Mouse (Mus musculus) frontal cortex, postnatal 36 days (tissue): Measurements from ENCODE around the gene Sync.

Experiments used
- DNase-seq, 2 experiments: peaks; one replicate each; pipeline ENCODE4 v3.0.0; 2022; ENCODE audit warnings: low spot score in 2 of 2

The Sync gene

DNA sequence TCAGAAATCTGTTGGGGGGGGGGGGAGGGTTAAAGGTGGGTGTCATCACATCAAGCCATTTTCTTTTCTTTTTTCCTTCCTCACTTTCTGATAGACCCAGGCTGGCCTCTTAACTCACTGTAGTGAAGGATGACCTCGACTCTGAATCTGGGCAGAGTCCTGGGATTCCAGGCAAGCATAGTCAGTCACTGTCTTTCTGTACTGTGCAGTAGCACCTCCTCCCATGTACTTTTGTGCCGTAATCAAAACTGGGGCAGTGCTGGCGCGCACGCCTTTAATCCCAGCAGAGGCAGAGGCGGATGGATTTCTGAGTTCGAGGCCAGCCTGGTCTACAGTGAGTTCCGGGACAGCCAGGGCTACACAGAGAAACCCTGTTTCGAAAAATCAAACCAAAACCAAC lies 16.4 kb downstream of the Sync start:
- no peak for DNase-seq

DNA sequence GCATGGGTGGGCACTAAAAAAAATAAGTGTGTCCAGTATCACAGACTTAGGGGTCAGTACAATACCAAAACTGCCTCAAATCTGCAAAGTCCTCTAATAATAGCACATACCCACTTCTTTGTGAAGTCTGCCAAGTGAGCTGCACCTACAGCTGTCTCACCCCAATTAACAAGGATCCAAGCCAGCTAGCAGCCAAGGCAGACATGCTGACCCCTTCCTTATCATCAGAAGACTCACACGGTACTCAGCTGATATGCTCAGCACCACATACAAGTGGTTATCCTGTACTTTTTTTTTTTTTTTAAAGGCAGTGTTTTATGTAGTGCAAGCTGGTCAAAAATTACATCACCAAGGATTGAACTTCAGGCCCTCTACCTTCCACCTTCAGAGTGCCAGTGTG lies 16.9 kb downstream of the Sync start:
- DNase-seq: no peak

DNA sequence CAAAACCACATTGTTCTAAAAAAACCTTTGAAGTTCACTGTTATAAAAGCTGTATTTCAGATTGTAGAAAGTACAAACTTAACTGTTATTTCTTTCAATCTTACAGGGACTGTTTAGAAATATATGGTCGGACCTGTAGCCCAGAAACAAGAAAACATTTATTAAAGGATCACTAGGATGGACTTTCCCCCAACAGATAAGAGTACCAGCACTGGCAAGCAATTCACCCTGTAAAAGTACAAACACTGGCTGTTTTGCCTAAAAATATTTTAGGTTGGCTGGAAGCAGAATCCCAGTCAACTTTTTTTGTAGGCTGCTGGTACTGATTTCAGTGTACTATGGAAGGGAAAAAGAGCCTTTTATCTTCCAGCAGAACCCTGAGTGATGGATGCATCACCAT lies 20.5 kb downstream of the Sync start:
- no peak for DNase-seq

GRCm38 (mm10) chr4:129313886-129314285 lies 26.5 kb downstream of the Sync start:
- DNase-seq: no peak

GRCm38 (mm10) chr4:129320876-129321275 lies 33.5 kb downstream of the Sync start:
- no peak for DNase-seq

GRCm38 (mm10) chr4:129322042-129322441 lies 34.6 kb downstream of the Sync start:
- peak in 1 of 2 experiments; percentile 39 for DNase-seq

- no peak for DNase-seq
Measured at GRCm38 (mm10) chr4:129323491-129323890, 36.1 kb downstream of the Sync start.

DNA sequence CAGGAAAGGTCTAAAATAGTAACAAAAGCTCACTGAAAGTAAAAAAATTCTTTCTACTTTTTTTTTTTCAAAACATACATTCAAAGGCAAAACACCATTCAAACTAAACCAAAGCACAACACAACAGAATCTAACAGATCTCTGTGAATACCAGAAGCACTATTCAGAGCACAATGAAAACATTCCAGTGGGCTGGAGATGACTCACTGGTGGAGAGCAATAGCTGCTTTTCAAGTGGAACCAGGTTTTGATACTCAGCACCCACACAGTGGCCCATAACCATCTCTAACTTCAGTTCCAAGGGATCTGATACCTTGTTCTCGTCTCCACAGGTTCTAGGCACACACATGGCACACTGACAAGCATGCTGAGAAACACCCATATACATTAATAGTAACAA lies 37.3 kb downstream of the Sync start:
- peak; percentile 10 to 18 for DNase-seq

GRCm38 (mm10) chr4:129326191-129326590 lies 38.8 kb downstream of the Sync start:
- DNase-seq: no peak

DNA sequence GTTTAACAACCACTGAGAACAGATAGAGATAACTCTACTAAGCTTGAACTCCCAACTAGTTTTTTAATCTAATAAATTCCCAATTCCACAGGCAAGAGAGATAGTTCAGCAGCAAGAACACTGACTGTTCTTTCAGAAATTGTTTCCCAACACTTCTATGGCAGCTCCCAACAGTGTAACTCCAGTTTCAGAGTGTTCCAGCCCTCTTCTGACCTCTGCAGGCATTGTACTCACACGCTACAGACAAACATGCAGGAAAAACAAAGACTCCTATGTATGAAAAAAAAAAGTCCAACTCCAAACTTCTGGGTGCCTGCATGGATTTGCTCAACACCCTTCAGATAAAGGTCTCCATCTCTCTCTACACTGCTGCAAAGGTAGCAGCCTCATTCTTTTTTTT lies 45.4 kb downstream of the Sync start:
- DNase-seq: no peak

DNA sequence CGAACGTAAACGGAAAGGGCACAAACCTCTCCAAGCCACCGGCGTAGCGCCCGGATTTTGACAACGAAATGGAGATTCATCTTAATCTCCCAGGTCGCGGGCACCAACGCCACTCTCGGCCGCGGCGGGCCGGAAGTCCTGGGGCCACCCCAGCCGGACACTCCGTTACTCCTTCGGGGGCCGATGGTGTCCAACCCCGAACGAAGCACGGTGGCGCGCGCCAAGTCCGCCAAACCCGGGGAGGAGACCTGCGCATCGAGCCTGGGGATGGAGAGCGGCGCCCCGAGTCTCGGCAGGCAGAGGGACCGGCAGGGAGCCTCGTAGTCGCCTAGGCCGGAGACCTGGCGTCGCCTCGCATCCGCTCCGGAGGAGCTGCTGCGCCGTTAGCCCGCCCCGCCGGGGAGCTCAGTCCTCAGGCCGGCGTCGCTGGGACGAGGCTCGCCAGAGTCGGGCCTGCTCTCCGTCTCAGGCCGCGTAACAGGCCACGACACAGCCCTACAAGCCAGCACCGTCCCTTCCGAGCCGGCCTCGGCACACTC lies 47.3 kb downstream of the Sync start:
- DNase-seq: no peak

- DNase-seq: peak; percentile 95 to 97
Measured at GRCm38 (mm10) chr4:129335216-129336074, 48.0 kb downstream of the Sync start, which contains the start of the genes Rbbp4 and Zbtb8os. Rbbp4 (minus strand) TSS chr4:129335370. Zbtb8os (plus strand) TSS chr4:129335695.

GRCm38 (mm10) chr4:129336291-129336690 lies 48.9 kb downstream of the Sync start:
- no peak for DNase-seq

- DNase-seq: no peak
Measured at GRCm38 (mm10) chr4:129339743-129340142, 52.3 kb downstream of the Sync start.

DNA sequence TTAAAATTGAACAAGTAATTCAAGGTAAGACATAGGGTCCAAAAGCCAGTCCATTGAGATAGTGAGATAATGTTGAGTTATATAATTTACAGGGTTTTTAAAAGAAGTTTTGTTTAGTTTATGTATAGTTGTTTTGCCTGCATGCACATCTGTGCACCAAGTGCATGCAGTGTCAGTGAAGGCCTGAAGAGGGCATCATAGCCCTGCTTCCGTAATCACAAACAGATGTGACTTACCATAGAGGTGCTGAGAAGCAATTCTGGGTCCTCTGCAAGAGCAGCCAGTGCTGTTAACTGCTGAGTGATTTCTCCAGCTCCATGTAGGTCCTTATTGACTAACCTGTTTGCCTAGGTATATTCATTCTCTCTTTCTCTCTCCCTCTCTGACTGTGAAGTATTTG lies 54.5 kb downstream of the Sync start:
- DNase-seq: no peak

- DNase-seq: no peak
Measured at GRCm38 (mm10) chr4:129342705-129343104, 55.3 kb downstream of the Sync start.

- peak; percentile 39 to 58 for DNase-seq
Measured at GRCm38 (mm10) chr4:129346481-129347154, 59.2 kb downstream of the Sync start.

DNA sequence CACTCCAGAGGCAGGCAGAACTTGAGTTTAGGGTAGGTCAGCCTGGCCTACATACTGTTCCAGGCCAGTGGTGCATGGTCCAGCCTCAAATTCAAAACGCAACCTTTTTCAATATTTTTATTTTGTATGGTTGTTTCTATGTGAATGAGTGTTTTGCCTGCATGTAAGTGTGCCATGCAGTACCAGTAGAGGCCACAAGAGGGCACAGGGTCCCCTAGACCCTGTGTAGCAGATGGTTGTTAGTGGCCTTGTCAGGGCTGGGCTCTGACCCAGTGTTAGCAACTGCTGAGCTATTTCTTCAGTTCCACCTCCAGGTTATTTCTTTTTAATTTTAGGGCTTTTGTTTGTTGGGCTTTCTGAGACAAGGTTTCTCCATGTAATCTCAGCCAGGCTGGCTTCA lies 63.2 kb downstream of the Sync start:
- DNase-seq: peak; percentile 43 to 66

DNA sequence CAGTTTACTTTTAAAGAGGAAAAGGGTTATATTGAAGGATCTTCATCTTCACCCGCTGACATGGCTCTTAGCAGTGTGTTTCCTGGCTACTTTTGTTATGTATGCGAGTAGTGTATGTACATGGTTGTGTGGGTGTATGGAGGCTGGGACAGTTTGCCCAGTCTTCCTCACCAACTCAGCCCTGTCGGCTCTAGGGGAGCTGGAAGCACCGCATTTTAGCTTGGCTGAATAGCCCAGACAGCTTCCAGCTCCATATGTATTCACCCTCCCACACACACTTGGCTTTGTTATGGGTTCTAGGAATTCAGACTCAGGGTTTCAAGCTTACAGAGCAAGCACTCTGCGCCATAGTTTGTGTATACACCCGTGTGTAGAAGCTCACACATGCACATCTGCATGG lies 63.7 kb downstream of the Sync start:
- DNase-seq: peak; percentile 67 to 83

DNA sequence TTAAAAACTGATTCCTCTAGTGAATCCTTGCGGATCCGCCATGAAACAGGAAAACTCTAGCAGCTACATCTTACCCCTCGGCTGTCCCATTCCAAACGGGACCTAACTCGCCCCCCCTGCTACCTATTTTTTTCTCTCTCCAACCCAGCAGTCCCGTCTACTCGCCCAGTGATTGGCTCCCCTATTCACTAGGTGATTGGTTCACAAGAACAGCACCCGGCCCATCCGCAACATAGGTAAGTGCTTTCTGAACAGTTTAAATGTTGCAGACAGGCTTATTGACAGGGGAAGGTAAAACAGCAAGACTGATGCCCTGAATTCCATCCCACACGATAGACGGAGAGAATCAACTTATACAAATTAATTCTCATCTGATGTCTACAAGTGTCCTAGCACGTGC lies 65.8 kb downstream of the Sync start:
- DNase-seq: no peak

DNA sequence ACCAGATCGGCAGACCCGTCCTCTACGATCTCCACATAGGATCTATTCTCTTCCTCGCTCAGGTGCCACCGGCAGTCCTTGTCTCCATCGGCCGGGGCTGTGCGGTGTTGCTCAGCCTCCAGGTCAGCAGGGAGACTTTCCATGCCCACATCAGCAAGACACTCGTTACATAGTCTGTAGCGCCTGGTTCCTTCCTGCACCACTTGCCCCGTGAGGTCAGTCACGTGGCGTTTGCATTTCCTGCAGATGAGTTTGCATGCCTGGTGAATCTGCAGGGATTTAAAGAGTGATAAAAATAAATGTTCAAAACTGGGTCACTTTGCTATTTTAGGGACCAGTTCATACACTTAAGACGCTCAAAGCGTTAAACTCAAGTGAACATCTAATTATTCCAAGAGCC lies 66.8 kb downstream of the Sync start:
- DNase-seq: no peak

DNA sequence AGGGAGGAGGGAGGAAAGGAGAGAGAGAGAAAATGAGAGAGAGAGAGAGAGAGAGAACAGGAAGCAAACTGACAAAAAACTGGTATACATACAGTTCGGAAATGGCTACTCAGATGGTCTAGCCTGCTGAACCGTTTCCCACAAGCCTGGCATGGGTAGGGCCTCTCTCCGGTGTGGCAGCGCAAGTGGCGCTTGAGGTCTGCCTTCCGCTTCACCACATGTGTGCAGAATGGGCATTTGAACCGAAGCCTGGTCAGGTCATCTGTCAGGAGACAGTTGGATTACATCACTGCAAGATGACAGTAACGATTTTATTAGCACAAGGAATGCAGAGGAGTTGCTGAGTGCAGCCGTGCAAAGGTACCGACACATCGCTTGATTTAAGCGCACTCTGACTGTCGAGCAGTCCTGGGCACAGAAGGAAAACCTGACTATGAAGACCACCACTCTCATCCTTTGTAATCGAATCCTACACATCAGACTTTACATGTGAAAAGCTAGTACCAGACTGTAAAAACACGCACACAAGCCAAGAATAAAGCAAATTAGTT lies 70.3 kb downstream of the Sync start:
- DNase-seq: no peak
